Mouse (Mus musculus) embryonic facial prominence, embryonic 11.5 days (tissue): ENCODE measurements around the gene Pkd1l3. TPM values are rescaled to one million over a fixed set of nuclear protein-coding genes. Genes with fewer than 3 reads are reported as not detected.

ENCODE experiments used
- ATAC-seq: fragments of 200-750 bp; cut with Nextera tagmentation; replicated peaks from 2 replicates; pipeline ENCODE4 v1.8.0; 2017; ENCODE audit warnings: low read depth; ENCODE audit not compliant: insufficient number of reproducible peaks, low FRiP score, low TSS enrichment
- DNase-seq: peaks from one replicate; pipeline ENCODE4 v3.0.0-alpha.2; 2015; ENCODE audit warnings: low spot score
- H3K27ac ChIP-seq: fragments of 300-500 bp; sonication (generic); replicated peaks from 2 replicates; pipeline ENCODE4 v1.5.1; 2014; ENCODE audit warnings: mild to moderate bottlenecking, low read depth, low read length, control low read depth
- H3K27me3 ChIP-seq: fragments of 300-500 bp; sonication (generic); 2 replicates; pipeline ENCODE4 v1.6.1; 2014; ENCODE audit warnings: mild to moderate bottlenecking, low read length, moderate library complexity, mixed read lengths; ENCODE audit not compliant: control insufficient read depth, insufficient read depth
- H3K36me3 ChIP-seq: fragments of 300-500 bp; sonication (generic); replicated peaks from 2 replicates; pipeline ENCODE4 v1.6.1; 2014; ENCODE audit warnings: low read depth, mild to moderate bottlenecking, low read length, moderate library complexity, mixed read lengths; ENCODE audit not compliant: control insufficient read depth, insufficient read depth
- H3K4me1 ChIP-seq: fragments of 300-500 bp; sonication (generic); 2 replicates; pipeline ENCODE4 v1.6.1; 2014; ENCODE audit warnings: low read length, mixed read lengths; ENCODE audit not compliant: control insufficient read depth, insufficient read depth
- H3K4me2 ChIP-seq: fragments of 300-500 bp; sonication (generic); 2 replicates; pipeline ENCODE4 v1.6.1; 2014; ENCODE audit warnings: low read depth, mild to moderate bottlenecking, control low read depth, low read length, moderate library complexity
- H3K4me3 ChIP-seq: fragments of 300-500 bp; sonication (generic); 2 replicates; pipeline ENCODE4 v1.5.1; 2014; ENCODE audit warnings: low read depth, low read length, control low read depth
- H3K9ac ChIP-seq: fragments of 300-500 bp; sonication (generic); replicated peaks from 2 replicates; pipeline ENCODE4 v1.6.1; 2014; ENCODE audit warnings: mild to moderate bottlenecking, control low read depth, low read length
- H3K9me3 ChIP-seq: fragments of 300-500 bp; sonication (generic); replicated peaks from 2 replicates; pipeline ENCODE4 v1.6.1; 2016; ENCODE audit warnings: mild to moderate bottlenecking, low read length, inconsistent platforms, mixed read lengths; ENCODE audit not compliant: control insufficient read depth
- WGBS: fragments of 180-500 bp; shearing (Covaris S2); extraction: QIAGEN DNeasy Blood & Tissue Kit; methylation state at CpG from one replicate; pipeline ENCODE4 v1.1.7; 2014; 5-methylcytosine and 5-hydroxymethylcytosine counted together
- polyA plus RNA-seq: library from polyadenylated mRNA; unstranded; fragments of >200 nt; fragmentation: Nextera tagmentation; extraction: Ambion mirVana; gene quantifications from 2 replicates; pipeline ENCODE4 v1.2.1, GENCODE M21; 2014

Gene Pkd1l3
- polyA plus RNA-seq, 1 experiment from 2014 or later: 0.18 TPM

DNA sequence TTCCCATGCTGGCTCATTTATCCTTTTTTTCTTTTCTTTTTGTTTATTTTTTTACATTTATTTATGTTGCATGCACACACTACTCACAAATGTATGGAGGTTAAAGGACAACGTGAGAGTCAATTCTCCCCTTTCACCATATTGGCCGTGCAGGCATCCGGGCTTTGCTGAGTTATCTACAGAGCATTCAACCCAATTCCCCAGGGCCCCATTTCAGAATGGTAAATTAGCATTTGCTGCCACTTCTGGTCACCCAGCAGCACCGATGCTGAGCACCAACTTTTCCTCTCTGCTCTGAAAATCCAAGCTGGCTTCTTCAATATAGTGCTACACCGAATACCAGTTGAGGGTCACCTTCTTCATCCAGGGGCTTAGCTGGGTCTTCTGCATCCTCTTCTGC is 24.5 kb downstream of the Pkd1l3 start:
- H3K36me3 ChIP-seq: no peaks in the 10 kb centered on the region
- no peaks in the 10 kb centered on the region for H3K4me1 ChIP-seq
- H3K27me3 ChIP-seq: no peaks in the 10 kb centered on the region
- no peak overlapping the region for H3K9ac ChIP-seq
- H3K9me3 ChIP-seq: no peaks in the 10 kb centered on the region
- DNase-seq (no peak), ATAC-seq (no peak)
- no peak overlapping the region for H3K27ac ChIP-seq
- no peak overlapping the region for H3K4me2 ChIP-seq
- WGBS: 78% methylated on average over 5 of the region's 5 CpGs
- H3K4me3 ChIP-seq: no peak overlapping the region

DNA sequence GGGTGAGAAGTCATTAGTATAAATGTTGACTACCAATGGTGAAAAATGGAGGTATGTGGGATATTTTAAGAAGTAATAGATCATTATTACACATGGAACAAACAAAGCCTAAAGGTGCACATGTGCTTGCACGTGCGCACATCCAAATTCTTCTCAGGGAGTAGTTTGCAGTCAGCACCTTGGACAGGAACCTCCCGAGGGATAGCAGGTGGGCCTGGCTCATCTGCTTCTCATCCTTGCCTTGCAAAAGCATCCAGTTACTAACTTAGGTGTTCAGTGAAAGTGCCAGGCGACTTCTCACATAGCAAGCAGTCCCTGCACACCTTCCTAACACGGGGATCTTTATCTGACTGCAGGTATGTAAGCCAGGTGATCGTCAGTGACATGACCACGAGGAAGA is 26.1 kb downstream of the Pkd1l3 start:
- Histone ChIP-seq H3K36me3 (no peaks in the 10 kb centered on the region), H3K27me3 (no peaks in the 10 kb centered on the region), H3K27ac (no peak overlapping the region)

DNA sequence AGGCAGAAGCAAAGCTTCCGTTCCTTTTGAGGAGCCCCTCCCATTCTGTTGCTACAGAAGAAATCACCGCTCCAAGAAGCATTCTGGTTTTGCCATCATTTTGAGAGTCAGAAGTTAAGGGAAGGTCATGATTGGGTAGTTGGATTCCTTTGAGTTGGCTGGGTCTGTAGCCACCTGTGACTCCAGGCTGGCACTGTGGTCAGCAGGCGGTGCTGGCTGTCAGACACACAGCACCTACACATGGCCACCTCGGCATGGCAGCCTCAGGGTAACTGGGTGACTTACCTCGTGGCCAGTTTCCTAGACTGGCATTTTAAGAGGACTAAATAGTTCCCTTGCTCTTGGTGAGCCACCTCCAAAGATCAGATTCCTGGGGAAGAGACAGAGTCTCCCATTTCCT is 26.9 kb downstream of the Pkd1l3 start:
- Histone ChIP-seq H3K4me2 (no peak overlapping the region), H3K36me3 (no peaks in the 10 kb centered on the region), H3K27me3 (no peaks in the 10 kb centered on the region), H3K27ac (no peak overlapping the region), H3K9ac (no peak overlapping the region), H3K4me1 (no peaks in the 10 kb centered on the region), H3K9me3 (no peaks in the 10 kb centered on the region), H3K4me3 (no peak overlapping the region)
- DNase-seq (no peak), ATAC-seq (no peak)
- 71% methylated on average over 5 of the region's 5 CpGs for WGBS

More for the DNA sequence above, 26.1 kb downstream of the Pkd1l3 start:
- Histone ChIP-seq H3K4me2 (no peak overlapping the region), H3K4me3 (no peak overlapping the region), H3K9ac (no peak overlapping the region), H3K4me1 (no peaks in the 10 kb centered on the region), H3K9me3 (no peaks in the 10 kb centered on the region)
- 70% methylated on average over 7 of the region's 7 CpGs for WGBS
- DNase-seq (no peak), ATAC-seq (no peak)

DNA sequence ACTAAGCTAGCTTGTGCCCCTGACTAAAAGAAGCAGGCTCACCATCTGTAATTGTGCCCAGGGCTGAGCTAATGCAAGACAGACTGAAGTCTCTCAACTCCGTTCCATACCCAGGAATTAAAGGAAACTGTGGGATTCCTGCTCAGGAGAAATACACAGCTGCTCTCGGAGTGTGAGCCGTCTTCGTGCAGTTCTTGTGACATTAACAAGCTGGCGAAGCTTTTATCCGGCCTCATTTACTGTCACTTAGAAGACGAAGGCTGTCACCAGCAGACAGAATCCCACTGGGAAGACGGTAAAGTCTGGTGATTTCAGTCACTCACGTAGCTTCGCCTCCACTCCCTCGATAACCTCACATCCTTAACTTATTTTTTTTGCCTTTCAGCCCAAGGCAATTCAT is 33.0 kb downstream of the Pkd1l3 start:
- DNase-seq: peak; percentile 17
- Histone ChIP-seq H3K36me3 (no peaks in the 10 kb centered on the region), H3K9me3 (no peaks in the 10 kb centered on the region), H3K4me1 (no peaks in the 10 kb centered on the region), H3K27ac (no peak overlapping the region), H3K4me2 (no peak overlapping the region), H3K27me3 (no peaks in the 10 kb centered on the region), H3K9ac (no peak overlapping the region), H3K4me3 (no peak overlapping the region)
- WGBS: 67% methylated on average over 11 of the region's 11 CpGs
- no peak for ATAC-seq

DNA sequence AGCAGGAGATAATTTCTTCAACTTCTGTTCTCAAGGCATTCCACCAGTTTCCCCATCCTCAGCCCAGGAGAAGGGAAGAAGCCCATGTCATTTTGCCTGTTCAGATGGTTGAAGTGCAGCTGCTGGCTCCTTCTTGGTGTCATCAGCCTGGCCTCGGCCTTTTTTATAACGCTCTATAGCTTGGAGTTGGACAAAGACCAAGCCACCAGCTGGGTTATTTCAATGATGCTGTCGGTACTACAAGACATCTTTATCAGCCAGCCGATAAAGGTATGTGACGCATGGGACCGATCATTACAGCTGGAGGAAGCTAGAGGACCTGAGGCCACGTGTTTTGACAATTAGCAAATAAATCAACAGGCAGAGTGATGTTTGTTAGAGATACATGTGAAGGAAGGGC is 34.2 kb downstream of the Pkd1l3 start:
- H3K9me3 ChIP-seq: no peaks in the 10 kb centered on the region
- 85% methylated on average over 7 of the region's 7 CpGs for WGBS

DNA sequence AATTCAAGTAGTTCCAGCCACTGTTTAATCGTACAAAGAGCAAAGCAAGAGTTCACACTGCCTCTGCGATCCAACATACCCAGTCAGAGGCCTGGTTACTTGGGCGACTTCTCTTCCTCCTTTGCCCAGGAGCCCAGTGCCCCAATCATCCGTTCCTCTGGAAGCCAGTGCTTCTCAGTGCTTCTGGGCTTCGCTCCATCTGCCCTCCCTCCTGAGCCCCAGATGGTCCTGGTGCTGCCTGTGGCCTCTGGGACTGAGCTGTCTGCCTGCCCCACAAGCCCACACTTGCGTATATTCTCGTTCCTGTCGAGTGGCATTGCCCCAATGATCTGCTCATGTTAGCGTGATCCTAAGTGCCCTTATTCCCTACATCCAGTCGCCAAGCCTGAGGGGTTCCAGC is 36.5 kb downstream of the Pkd1l3 start:
- H3K9me3 ChIP-seq: no peaks in the 10 kb centered on the region
- ATAC-seq: no peak

More for the DNA sequence above, 34.2 kb downstream of the Pkd1l3 start:
- Histone ChIP-seq H3K4me3 (no peak overlapping the region), H3K4me2 (no peak overlapping the region), H3K36me3 (no peaks in the 10 kb centered on the region), H3K27ac (no peak overlapping the region), H3K4me1 (no peaks in the 10 kb centered on the region), H3K9ac (no peak overlapping the region), H3K27me3 (no peaks in the 10 kb centered on the region)
- no peak for ATAC-seq
- DNase-seq: no peak

DNA sequence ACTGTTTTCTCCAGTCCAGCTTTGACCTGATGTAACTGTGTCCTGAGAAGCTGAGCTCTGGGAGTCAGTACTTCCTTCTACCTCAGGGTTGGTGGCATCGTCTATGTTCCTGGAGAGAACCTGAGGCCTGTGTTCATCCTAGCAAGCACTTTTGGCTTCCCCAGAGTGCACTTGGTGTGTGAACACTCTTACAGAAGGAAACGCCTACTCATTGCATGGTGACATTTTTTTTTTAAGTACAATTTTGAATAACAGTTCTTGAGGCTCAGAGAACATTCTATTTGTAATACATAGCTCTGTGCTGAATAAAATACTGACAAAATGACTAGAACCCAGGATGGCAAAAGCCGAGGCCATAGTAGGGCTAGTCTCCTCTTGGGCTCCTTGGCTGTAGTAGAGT is 42.5 kb downstream of the Pkd1l3 start:
- H3K27me3 ChIP-seq: no peaks in the 10 kb centered on the region
- no peaks in the 10 kb centered on the region for H3K9me3 ChIP-seq
- no peaks in the 10 kb centered on the region for H3K36me3 ChIP-seq
- 87% methylated on average over 3 of the region's 3 CpGs for WGBS
- H3K4me3 ChIP-seq: no peak overlapping the region
- no peaks in the 10 kb centered on the region for H3K4me1 ChIP-seq
- DNase-seq (no peak), ATAC-seq (no peak)
- no peak overlapping the region for H3K9ac ChIP-seq
- H3K4me2 ChIP-seq: no peak overlapping the region
- H3K27ac ChIP-seq: no peak overlapping the region

More for the DNA sequence above, 36.5 kb downstream of the Pkd1l3 start:
- Histone ChIP-seq H3K36me3 (no peaks in the 10 kb centered on the region), H3K27ac (no peak overlapping the region), H3K9ac (no peak overlapping the region), H3K4me2 (no peak overlapping the region), H3K4me3 (no peak overlapping the region), H3K27me3 (no peaks in the 10 kb centered on the region), H3K4me1 (no peaks in the 10 kb centered on the region)
- DNase-seq: no peak
- WGBS: 75% methylated on average over 10 of the region's 10 CpGs

DNA sequence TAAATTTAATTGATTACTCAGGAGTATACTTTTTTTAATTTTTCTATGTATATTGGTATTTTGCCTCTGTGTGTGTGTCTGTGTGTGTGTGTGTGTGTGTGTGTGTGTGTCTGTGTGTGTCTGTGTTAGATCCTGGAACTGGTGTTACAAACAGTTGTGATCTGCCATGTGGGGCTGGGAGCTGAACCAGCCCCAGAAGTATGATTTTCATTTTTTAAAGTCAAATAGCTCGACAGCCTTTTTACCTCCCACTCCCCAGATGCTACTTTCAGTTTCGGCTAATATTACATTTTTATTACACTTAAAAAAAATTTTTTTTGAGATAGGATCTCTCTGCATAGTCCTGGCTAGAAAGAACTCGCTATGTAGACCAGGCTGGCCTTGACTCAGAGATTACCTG is 48.0 kb downstream of the Pkd1l3 start:
- 83% methylated on average over 3 of the region's 3 CpGs for WGBS
- ATAC-seq (no peak), DNase-seq (no peak)
- Histone ChIP-seq H3K9me3 (no peaks in the 10 kb centered on the region), H3K27ac (no peak overlapping the region), H3K4me3 (no peak overlapping the region), H3K36me3 (no peaks in the 10 kb centered on the region), H3K4me2 (no peak overlapping the region), H3K9ac (no peak overlapping the region), H3K4me1 (no peaks in the 10 kb centered on the region), H3K27me3 (no peaks in the 10 kb centered on the region)
